Mouse (Mus musculus): ENCODE measurements around the gene Cib4.

GRCm38 (mm10) chr5:30559986-30560493 lies 14.4 kb upstream of the Cib4 start:
- no peak for TF ChIP-seq POLR2A (IDR thresholded peaks at IDR 0.05; ENCODE audit: insufficient read depth, low read depth, low read length)
- no peak for TF ChIP-seq CTCF (IDR thresholded peaks at IDR 0.05; ENCODE audit: insufficient read depth, low read depth, low read length)

Data from olfactory bulb, adult 2 months (tissue).